Mouse (Mus musculus) gastrocnemius, postnatal 4 days (tissue): ENCODE measurements around the gene Cog3. TPM values are rescaled to one million over a fixed set of nuclear protein-coding genes. Genes with fewer than 3 reads are reported as not detected.
"Not testable (repeated sequence)": the region's sequence is repeated elsewhere in the genome, so short reads cannot be mapped to it uniquely, and the experiment has no call there.

Experiments used
- DNase-seq, 2 experiments: peaks; one replicate each; pipeline ENCODE4 v3.0.0; 2021 to 2022; ENCODE audit warnings: low spot score in 2 of 2, mixed read lengths in 2 of 2
- long read RNA-seq, 2 experiments: library from polyadenylated mRNA; stranded (forward); transcript quantifications; one replicate each; pipeline ENCODE4 v2.0.0; 2021
- total RNA-seq, 2 experiments: library from RNA; stranded (reverse); gene quantifications; 2 replicates each; pipeline ENCODE4 v1.2.3; 2021

Cog3 gene
- total RNA-seq, result 10 to 100 TPM; 18.0 to 18.3 TPM
- long read RNA-seq, experiment 1, full-length matches to known transcripts, result 8 of 17 reads
- long read RNA-seq, experiment 1, partial matches to known transcripts, result 2 of 17 reads
- long read RNA-seq, experiment 1, other reads (novel, unspliced or antisense), result 7 of 17 reads
- long read RNA-seq, experiment 2, full-length matches to known transcripts, result 18 of 28 reads
- long read RNA-seq, experiment 2, partial matches to known transcripts, result 3 of 28 reads
- long read RNA-seq, experiment 2, other reads (novel, unspliced or antisense), result 7 of 28 reads

DNA sequence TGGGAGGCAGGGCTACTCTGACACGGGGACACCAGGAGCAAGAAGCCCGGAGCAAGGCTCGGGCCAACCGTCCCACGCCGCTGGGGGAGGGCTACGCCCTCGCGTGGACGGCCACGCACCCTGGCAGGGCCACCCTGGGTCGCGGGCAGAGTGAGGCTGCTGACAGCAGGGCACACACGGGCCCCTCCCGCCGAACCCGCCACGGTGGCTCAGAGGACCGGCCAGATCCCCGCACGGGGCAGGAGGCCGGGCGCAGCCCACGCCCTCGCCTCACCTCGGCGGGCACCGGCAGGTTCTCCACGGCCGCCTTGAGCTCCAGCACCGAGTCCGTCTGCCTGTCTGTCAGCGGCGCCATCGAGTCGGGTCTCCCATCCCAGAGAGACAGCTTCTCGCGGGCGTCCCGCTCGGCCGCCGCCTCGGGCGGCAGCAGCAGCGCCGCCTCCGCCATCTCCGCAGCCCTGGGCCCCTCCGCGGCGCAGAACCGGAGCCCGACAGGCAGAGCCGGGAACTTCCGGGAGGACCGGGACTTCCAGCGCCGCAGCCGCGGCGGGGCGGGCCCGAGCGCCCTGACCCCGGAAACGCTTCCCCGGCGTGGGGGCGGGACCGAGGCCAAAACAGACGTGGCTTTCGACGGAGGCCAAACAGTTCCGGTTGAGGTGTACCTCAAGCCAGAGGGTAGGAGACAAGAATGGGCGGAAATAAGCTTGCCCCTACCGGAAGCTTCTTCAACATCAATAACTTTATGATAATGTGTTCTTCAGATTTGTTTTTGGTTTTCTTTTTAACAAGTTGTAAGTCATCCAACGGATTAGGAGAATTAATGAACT is at the start of gene Cog3:
Gene Cog3, minus strand, starts transcription at position 527 of the 827 bp plus-strand sequence.
- peak; percentile 96 to 97 for DNase-seq

DNA sequence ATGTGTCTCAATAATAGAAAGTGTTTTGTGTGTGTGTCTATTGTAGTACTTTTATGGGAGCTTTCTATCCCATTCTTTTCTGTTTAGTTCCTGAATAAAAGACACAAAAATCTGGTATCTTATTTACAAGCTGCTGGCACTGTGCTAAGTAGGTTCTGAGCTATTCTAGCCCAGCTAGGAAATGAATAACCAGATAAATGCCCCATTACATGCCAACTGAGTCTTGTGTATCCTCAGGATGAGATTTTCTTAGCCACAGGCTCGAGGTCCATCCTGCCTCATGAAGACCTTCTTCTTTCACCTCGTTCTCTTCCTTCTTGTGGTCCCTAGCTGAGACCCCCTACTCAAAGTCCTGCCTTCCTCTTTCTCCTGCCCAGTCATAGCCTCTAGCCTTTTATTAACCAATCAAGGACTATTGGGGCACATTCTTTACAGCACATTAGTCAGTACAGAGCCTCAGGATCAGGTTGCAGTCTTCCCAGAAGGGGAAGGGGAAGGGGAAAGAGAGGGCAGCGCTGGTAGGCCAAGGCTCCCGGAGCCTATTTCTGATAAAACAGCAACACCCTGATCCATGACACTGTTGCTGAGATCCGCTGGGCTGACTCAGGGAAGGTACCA is 43.6 kb upstream of the Cog3 start:
- no peak for DNase-seq

GRCm38 (mm10) chr14:75795918-75796317 is 41.6 kb upstream of the Cog3 start:
- no peak for DNase-seq

DNA sequence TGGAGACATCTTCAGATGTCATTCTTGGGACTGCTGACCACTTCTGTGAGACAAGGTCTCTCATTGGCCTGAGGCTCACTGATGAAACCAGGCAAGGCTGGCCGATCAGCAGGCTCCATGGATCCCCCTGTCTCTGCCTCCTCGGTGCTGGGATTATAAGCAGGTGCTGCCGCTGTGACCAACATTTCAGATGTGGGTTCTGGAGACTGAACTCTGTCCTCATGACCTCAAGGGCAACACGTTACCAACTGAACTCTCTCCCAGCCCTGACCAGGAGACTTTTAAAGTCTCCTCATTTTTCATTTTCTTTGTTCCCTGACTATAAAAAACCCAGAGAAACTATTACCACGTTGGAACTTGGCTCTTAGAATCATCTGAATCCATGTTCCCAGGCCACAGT is 40.4 kb upstream of the Cog3 start:
- no peak for DNase-seq

GRCm38 (mm10) chr14:75794324-75794723 is 40.0 kb upstream of the Cog3 start:
- DNase-seq, result no peak

GRCm38 (mm10) chr14:75793110-75793509 is 38.8 kb upstream of the Cog3 start:
- DNase-seq, result no peak

DNA sequence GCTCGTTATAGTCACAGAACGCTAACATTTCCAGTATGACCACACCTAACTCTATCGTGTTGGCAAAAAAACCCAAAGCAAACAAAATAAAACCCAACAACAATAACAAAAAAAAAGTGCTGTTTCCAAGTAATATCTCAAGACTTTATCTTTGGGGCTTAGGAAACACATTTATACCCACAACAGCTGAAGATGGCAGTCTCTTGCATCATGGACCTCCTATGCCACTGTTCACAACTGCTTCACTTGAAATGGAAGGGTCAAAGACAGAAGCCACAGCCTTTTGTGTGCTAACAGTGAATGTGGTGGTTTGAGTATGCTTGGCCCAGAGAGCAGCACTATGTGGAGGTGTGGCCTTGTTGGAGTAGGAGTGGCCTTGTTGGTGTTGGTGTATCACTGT is 37.1 kb upstream of the Cog3 start:
- no peak for DNase-seq

DNA sequence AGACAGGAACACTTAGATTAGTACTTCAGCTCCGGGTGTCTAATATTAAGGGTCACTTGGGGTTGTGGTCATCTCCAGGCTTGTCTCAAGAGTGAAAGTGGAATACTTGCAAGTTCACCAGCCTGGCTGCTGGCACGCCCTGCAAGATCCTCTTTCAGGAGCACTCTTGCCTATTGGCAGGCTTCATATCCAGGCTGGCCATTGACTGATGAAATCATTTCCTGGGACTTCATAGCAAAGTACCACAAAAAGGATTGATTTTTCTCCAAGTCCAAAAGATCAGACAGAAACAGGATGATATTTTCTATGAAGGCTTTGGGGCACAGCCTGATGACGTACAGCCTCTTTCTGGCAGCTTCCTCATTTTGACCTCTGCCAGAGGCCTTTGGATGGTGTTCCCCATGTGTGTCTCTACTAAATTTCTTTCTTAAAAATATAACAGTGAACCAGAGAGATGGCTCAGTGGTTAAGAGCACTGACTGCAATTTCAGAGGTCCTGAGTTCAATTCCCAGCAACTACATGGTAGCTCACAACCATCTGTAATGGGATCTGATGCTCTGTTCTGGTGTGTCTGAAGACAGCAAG is 36.2 kb upstream of the Cog3 start:
- DNase-seq, result no peak

DNA sequence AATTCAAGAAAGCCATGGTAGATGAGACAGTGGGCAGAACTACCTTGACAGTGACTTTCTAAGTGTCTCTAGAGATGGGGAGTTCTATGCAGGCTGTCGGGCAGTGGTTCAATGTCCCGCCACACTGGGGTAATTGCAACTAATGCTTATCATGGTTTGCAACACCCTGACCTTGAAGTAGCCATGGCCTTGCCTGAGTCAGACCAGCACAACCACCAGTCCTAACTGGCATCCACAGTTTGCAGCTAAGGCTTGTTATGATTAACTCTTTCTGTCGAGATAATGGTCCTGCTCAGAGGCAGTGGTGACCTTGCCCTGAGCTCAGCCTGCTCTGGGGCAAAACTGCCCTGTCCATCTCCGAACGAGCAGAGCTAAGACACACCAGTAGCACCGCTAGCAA is 35.0 kb upstream of the Cog3 start:
- DNase-seq, result no peak

DNA sequence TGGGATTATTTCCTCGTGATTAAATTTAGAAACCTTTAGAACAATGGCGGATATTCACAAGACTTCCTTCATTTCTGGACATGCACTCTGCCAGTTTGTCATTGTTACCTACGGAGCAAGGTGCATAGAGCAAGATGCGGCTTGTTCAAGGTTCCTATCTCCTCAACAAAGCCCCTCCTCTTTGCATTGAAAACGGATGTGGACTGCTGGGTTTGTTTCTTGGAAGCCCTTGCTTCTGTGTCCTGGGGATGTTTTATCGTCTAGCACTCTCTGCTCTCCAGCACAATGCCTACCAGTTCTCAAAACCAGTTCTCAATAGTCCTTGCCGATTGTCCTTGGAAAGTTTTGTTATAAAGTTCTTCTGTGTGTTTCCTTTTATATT is 33.5 kb upstream of the Cog3 start:
- no peak for DNase-seq

- DNase-seq, result peak; percentile 88 to 96
Observed at GRCm38 (mm10) chr14:75786868-75787793, 32.8 kb upstream of the Cog3 start, which contains the start of gene Slc25a30. Gene Slc25a30 (minus strand): TSS chr14:75787037.

DNA sequence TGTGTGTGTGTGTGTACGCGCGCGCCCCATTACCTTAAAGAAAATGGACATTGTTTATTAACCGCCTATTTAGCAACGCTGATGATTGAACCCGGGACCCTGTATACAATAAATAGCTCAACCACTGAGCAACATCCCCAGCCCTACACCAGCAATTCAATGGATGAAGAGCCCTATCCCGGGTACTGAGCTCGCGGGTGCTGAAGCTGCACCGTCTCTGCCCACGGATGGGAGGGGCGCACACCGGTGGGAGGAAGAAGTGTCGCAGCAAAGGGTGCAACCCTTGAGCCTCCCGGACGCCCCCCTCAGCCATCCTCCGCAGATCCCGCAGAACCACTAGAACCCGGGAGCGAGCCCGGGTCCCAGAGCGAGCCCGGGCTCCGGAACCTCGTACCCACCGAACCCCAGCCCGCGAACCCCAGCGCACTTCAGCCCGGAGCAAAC is 32.1 kb upstream of the Cog3 start:
- no peak for DNase-seq

GRCm38 (mm10) chr14:75779913-75780312 is 25.6 kb upstream of the Cog3 start:
- no peak for DNase-seq

DNA sequence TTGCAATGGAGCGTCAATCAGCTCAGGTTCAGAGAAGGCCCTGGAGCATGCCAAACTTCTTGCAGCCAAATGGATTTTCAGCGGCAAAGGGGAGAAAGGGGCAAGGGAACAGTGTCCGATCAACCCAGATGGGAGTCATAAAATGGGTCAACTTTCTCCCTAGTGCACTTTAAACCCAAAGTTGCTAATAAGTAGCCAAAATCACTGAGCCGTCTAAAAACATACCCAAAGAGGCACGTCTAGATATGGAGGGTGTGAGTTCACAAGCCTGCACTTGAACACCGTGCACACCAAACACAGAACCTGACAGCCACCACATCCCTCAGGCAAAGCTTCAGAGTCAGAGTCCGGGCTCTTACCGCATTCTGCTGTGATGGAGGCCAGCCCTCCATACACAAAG is 22.3 kb upstream of the Cog3 start:
- DNase-seq, result no peak

DNA sequence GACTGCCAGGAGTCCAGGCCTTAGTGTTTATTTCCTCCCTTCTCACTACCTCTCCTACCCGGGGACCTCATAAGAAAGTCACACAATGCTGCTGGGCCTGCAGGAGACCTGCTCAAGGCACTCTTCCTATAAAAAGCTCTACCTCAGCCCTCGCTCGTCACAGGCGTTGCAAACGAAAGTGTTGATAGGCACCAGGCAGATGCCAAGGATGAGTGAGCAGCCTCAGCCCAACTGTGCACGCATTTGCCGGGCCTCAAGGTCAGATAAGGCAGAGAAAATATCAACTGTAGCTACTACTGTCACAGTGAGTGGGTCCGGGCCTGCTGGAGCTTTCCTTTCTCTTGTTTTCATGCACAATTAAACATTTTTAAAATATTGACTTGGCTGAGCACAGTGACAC is 19.1 kb upstream of the Cog3 start:
- no peak for DNase-seq

DNA sequence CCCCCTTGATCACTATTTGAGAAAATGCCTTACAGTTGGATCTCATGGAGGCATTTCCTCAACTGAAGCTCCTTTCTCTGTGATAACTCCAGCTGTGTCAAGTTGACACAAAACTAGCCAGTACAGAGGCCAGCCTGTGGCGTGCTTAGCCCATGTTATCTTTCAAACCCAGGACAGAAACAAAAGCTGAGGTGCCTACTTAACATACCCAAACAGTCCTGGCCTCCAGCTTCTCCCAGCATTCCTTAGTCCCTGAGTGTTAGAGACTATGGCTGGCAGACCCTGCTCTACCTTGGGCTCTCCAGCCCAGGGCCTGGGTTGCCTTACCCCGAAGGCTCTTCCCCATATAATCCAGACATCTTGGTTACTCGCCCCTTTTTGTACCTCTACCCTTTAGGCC is 18.1 kb upstream of the Cog3 start:
- DNase-seq, result not testable (repeated sequence)

DNA sequence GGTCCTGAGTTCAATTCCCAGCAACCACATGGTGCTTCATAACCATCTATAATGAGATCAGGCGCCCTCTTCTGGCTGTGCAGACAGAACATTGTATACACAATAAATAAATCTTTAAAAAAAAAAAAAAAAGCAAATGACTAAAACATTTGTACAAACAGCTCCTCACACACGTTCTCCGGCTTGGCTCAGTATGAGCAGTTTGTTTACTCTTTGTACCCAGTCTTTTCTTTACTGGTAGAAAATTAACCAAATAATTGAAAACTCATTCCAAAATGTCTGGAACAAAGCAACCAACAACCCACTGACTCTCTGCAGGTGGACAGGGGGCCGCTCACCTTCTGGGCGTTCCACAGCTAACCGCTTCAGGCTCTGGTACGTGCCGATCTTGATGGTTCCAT is 16.8 kb upstream of the Cog3 start:
- no peak for DNase-seq

DNA sequence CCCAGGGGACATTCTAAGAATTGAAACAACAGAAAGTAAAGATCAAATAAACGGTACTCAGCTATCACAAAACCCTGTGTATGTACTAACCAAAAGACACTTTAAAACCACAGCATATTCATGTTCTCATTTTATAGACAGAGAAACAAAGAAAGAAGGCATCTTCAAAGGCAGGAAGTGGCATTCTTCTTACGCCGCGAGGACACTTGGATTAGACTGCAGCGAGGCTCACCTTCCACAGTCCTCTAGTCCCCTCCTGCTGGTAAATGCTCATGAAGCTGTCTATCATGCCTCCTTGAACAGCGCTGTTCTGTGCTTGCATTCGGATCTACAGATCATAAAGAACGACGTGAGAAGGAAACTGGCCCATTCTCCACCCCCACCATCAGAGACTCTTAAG is 15.0 kb upstream of the Cog3 start:
- no peak for DNase-seq

GRCm38 (mm10) chr14:75768275-75768608 is 13.9 kb upstream of the Cog3 start:
- DNase-seq, result no peak

- peak; percentile 43 to 67 for DNase-seq
Observed at GRCm38 (mm10) chr14:75767492-75768274, 13.4 kb upstream of the Cog3 start.
